Mouse (Mus musculus): ENCODE results near the gene Ccdc6. TPM values are rescaled to one million over a fixed set of nuclear protein-coding genes. Genes with fewer than 3 reads are reported as not detected.

The Ccdc6 gene
- total RNA-seq, 2 experiments from 2014 or later: 18.2 to 27.7 TPM

DNA sequence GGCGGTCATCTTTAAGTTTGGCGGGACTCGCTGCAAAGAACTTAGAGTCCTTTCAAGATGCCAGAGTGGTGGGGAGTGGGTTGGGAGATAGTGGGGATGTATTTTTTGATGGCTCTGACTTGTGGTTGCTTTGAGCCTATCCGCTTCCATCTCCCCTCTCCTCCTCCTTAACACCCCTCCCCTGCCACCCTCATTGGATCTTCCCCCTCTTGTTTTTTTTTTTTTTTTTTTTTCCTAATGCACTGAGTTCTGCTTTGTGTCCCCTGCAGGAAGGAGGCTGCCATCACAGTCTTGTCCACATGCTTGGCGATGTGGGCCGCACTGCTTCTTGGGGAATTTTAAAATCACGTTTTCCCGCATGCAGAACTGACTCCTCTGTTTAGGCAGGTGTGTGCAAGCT lies 31.5 kb downstream of the Ccdc6 start:
- ATAC-seq (replicated peaks; ENCODE audit: poor library complexity): no peak

DNA sequence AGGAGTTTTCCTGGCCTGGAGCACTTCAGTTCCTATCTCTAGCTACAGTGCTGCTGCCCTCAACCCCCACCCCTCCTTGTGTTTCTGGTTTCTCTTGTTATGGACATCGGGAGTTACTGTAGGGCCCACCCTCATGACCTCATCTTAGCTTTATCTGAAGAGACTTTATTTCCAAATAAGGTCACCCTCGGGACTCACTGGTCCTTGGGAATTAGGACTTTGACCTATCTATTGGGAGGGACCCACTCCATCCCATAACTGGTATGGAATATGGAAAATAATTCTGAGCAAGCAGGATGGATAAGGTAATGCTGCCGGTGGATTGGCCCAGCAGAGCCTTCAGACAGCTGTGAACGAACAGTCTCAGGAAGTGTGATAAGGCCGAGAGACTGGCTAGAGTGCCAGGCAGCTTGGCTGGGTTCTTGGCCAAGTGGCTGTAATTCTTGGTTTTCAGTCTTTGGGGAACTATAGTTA lies 35.2 kb downstream of the Ccdc6 start:
- peak; percentile 49 for ATAC-seq (replicated peaks; ENCODE audit: poor library complexity)

- peak; percentile 4; the same call in 1 of the 2 replicates for ATAC-seq (replicated peaks; ENCODE audit: poor library complexity)
These were observed 35.8 kb downstream of the Ccdc6 start for GRCm38 (mm10) chr10:70132714-70133113.

GRCm38 (mm10) chr10:70133188-70133587 lies 36.3 kb downstream of the Ccdc6 start:
- ATAC-seq (replicated peaks; ENCODE audit: poor library complexity): peak; percentile 67

DNA sequence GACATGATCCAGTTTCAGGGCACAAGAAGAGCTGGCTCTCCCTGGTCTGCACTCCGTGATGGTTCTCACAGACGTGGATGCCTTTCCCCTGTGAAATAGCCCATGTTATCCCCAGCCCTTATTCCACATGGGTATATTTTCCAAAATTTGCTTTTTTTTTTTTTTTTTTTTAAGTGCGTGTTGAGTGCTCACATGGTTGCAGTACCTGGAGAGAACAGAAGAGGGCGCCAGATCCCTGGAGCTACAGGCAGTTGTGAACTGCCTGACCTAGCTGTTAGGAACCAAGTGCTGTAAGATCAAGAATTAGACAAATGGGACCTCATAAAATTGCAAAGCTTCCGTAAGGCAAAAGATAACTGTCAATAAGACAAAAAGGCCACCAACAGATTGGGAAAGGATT lies 38.8 kb downstream of the Ccdc6 start:
- peak; percentile 44 for ATAC-seq (replicated peaks; ENCODE audit: poor library complexity)

DNA sequence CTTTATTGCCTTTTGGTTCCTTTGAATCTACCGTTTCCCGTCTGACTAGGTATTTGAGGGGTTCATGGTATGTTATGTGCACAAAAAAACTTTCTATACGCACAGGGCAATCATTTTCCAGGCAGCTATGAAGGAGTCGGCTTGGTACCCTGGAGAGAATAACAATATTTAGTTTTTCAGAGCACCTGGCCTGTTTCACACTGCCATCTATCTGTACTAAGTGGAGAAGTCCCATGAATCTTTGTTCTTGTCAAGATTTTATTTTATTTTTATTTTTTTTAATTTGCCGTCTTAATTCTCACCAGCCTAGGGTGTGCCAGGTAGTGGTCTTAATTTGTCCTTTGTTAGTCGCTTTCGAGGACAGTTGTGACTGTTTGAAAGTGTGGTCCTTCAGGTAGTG lies 40.7 kb downstream of the Ccdc6 start:
- ATAC-seq (replicated peaks; ENCODE audit: poor library complexity): no peak

GRCm38 (mm10) chr10:70138150-70138549 lies 41.2 kb downstream of the Ccdc6 start:
- peak; percentile 71 for ATAC-seq (replicated peaks; ENCODE audit: poor library complexity)

DNA sequence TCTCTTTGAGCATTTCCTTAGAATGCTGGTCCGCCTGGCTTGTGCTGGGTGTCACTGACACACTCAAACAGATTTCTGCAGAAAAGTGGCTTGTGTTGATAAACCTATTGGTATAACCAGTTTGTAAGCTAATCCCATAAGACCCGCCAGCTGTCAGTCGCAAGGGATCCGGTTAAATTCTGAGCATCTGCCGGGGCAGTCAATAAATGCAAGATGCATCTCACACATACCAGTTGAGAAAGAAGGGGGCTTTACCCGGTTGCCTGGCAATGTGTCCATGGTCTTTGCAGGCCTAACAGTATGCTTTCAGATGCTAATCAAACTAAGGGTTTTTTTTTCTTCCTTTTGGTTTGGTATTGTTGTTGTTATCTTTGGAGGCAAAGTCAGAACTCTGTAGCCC lies 42.4 kb downstream of the Ccdc6 start:
- ATAC-seq (replicated peaks; ENCODE audit: poor library complexity): no peak

GRCm38 (mm10) chr10:70140414-70140813 lies 43.5 kb downstream of the Ccdc6 start:
- peak; percentile 36 for ATAC-seq (replicated peaks; ENCODE audit: poor library complexity)

DNA sequence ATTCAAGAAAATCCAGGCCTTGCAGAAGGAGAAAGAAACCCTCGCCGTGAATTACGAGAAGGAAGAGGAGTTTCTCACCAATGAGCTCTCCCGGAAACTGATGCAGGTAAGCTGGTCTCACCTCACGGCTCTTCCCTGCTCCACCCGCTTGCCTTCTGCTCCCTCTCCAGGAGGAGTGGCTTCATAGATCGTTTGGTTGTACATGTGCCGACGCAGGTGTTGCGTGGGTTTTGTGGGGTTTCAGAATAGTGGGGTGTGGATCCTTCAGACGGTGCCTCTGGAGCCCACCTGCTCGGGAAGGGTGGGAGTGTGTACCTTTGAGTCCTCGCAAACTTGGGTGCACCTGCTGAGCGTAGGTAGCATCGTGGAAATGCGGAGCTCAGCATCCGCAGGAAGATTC lies 45.7 kb downstream of the Ccdc6 start:
- ATAC-seq (replicated peaks; ENCODE audit: poor library complexity): no peak

DNA sequence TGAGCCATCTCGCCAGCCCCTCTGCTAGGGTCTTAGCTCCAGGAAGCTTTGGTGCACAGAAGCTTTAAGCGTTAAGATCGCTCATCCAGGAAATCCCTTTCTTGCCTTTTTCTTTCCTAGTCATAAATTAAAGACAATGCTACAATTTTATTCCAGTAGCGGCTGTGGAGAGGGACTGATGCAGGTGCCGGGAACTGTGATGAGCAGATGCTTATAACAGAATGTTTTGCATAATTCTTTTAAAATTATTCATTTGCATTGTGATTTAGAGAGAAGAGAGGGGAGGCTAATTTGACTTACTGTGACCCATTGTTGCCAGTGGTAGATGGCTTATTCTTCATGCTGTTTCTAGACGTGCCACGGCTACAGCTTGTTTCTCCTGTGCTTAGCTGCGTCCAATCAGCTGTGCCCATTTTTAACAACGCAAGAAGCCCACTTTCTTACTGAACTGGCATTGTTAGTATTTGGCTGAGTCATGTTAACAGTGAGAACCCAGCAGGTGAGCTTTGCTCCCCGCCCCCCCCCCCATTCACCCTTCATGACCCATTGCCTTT lies 47.2 kb downstream of the Ccdc6 start:
- ATAC-seq (replicated peaks; ENCODE audit: poor library complexity): no peak

DNA sequence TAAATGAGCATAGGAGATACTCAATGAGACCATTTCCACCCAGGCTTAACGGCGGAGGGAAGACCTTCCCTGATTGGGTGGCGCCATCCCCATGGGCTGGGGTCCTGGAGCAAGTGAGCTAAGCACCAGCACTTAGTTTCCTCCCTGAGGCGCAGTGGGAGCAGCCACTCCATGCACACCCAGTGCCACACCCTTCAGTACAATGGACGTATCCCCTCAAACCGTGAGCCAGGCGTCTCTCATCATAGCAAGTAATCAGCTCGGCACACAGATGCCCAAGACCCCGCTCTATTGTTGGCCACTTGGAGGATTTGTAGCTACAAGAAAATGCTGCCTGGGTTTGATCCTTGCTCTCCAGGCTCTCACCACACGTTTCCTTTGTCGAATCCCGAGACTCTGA lies 49.0 kb downstream of the Ccdc6 start:
- ATAC-seq (replicated peaks; ENCODE audit: poor library complexity): no peak

DNA sequence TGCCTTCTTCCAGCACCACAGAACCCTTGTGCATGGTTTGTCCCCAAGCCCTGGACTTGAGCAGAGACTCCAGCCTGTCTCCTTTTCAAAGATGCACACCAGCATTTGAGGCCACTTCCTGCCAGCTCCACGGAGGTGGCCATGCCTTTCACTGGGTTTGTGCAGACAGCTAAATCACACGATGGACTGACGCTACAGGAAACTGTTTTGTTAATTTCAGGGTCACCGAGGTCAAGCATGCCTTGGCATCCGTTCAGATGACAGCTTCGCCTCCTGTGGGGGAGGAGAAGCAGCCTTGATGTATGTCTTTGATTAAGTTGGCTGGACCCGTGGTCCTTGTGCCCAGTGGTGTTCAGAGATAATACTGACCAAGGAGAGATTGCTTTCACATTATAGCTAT lies 52.2 kb downstream of the Ccdc6 start:
- no peak for ATAC-seq (replicated peaks; ENCODE audit: poor library complexity)

DNA sequence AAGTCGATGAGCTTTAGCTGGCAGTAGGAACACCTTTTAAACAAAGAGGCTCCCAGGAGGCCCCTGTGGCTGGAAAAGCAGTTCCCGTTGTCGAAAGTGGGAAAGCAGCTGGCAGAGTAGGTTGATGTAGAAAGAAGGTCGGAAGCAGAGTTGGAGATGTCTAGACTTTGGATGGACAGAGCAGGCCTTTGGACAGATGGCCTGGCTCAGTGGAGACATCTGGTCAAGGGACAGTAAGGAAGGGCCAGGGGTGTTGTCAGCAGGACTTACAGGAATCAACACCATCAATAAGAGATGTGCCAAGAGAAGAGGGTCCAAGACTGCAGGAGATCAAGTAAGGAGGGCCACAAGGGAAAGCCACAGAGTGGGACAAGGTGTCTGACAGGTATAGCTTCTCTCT lies 53.4 kb downstream of the Ccdc6 start:
- no peak for ATAC-seq (replicated peaks; ENCODE audit: poor library complexity)

DNA sequence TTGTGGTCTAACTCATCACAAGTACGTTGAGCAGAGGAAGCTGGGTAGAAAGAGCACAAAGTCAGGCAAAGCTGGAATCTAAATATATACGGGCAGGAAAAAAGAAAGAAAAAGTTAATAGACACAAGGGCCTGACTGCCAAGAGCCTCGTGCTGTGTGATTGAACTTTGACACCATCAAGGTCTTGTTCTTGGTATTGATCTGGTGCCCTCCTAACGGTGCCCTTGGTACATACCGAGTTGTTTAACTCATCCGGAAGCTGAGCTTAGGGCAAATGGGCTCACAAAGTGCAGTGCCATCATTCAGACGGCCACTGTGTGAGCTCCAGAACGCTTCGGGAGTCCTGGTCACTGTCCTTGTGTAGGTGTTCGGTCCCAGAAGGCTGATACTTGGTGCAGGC lies 54.2 kb downstream of the Ccdc6 start:
- ATAC-seq (replicated peaks; ENCODE audit: poor library complexity): no peak

DNA sequence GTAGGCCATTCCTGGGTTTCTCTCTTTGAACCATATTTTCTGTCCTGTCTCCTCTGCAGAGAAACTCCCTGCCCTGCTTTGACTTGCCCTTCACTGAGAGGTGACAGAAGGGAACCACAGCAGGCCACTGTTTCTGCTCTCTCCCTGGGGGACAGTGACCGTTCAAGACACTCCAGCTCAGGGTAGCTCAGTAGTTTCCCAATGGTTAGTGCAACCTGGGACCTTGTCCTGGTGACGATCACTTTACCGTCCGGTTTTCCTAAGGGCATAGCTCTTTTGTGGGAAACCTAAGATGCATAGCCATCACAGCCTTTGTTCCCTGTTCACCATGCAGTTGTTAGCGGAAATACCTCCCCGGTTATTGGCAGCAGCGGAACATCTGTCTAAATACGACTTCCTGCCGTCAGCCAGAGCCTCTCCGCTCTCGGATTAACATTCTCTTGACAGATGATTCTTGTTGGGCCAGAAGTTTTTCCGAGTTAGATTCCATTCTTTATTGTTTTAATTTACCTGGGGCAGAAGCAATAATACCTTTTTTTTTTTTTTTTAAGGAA lies 55.3 kb downstream of the Ccdc6 start:
- ATAC-seq (replicated peaks; ENCODE audit: poor library complexity): no peak

DNA sequence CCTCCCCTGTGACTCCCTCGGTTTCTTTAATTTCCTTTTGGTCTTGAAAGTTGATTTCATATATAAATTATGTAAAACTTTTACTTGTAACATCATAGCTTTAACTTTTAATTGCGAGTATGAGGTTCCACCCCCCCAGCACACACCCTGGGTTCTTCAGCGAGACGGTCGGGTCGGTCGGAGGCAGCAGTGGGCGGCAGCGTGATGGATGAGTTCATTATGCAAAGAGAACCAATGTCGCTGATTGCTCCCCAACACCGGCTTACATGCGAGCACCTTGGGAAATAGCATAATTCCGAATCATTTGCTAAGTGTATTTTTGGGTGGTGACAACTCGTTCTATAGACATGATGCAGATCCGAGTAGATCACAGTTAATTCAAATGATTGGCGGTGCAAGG lies 56.9 kb downstream of the Ccdc6 start:
- ATAC-seq (replicated peaks; ENCODE audit: poor library complexity): no peak

GRCm38 (mm10) chr10:70156431-70157165 lies 59.7 kb downstream of the Ccdc6 start:
- peak; percentile 82 for ATAC-seq (replicated peaks; ENCODE audit: poor library complexity)

- no peak for ATAC-seq (replicated peaks; ENCODE audit: poor library complexity)
These were observed 62.9 kb downstream of the Ccdc6 start for GRCm38 (mm10) chr10:70159651-70160320.

- ATAC-seq (replicated peaks; ENCODE audit: poor library complexity): no peak
These were observed 63.9 kb downstream of the Ccdc6 start for GRCm38 (mm10) chr10:70160811-70161210.

GRCm38 (mm10) chr10:70161504-70161903 lies 64.6 kb downstream of the Ccdc6 start:
- no peak for ATAC-seq (replicated peaks; ENCODE audit: poor library complexity)

DNA sequence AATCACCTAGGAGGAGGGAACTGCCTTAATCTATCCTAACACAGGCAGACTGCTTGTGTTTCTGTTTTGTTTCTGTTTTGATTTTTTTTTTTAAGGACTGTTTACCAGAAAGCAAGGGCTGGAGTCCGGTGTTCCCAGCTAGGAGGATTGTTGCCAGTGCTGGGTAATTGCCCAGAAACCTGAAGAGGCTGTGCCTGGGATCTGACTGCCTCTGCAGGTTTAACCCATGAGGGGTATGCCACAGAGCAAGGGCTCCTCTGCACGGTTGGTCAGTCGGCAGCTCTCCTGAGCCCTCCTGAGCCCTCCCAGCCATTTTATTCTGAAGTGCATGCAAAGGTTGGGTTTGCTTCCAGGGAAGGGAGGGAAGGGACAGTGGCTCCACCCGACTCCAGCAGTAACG lies 66.8 kb downstream of the Ccdc6 start:
- no peak for ATAC-seq (replicated peaks; ENCODE audit: poor library complexity)
